Mouse (Mus musculus) liver, adult 2 months (tissue): ENCODE measurements around the gene Prickle4. TPM values are rescaled to one million over a fixed set of nuclear protein-coding genes. Genes with fewer than 3 reads are reported as not detected.

Experiments used
- DNase-seq: peaks from one replicate; pipeline ENCODE4 v3.0.0-alpha.2; 2011; ENCODE audit warnings: low read depth, low spot score; ENCODE audit errors: extremely low read depth
- H3K27ac ChIP-seq: fragments of 200-500 bp; replicated peaks from 2 replicates; pipeline ENCODE4 v1.5.1; 2012; ENCODE audit warnings: low read depth, mild to moderate bottlenecking, control low read depth, inconsistent platforms, low read length; ENCODE audit not compliant: insufficient read depth
- H3K27me3 ChIP-seq: fragments of 200-500 bp; 2 replicates; pipeline ENCODE4 v1.6.1; 2012; ENCODE audit warnings: mild to moderate bottlenecking, moderate library complexity, low read length, inconsistent platforms; ENCODE audit not compliant: control insufficient read depth, insufficient read depth
- H3K36me3 ChIP-seq: fragments of 200-500 bp; 2 replicates; pipeline ENCODE4 v1.6.1; 2012; ENCODE audit warnings: low read length, inconsistent platforms; ENCODE audit not compliant: control insufficient read depth, insufficient read depth
- H3K4me1 ChIP-seq: fragments of 200-500 bp; 2 replicates; pipeline ENCODE4 v1.6.1; 2011; ENCODE audit warnings: low read length; ENCODE audit not compliant: control insufficient read depth, insufficient read depth
- H3K4me3 ChIP-seq: fragments of 200-500 bp; 2 replicates; pipeline ENCODE4 v1.5.1; 2011; ENCODE audit warnings: low read depth, mild to moderate bottlenecking, control low read depth, low read length, moderate library complexity; ENCODE audit not compliant: insufficient read depth
- H3K79me2 ChIP-seq: fragments of 200-500 bp; 2 replicates; pipeline ENCODE4 v1.6.1; 2012; ENCODE audit warnings: inconsistent platforms, mild to moderate bottlenecking, low read length, moderate library complexity; ENCODE audit not compliant: control insufficient read depth, insufficient read depth
- H3K9ac ChIP-seq: fragments of 200-500 bp; 2 replicates; pipeline ENCODE4 v1.6.1; 2012; ENCODE audit warnings: low read depth, mild to moderate bottlenecking, control low read depth, inconsistent platforms, low read length
- CTCF ChIP-seq: fragments of 200-500 bp; IDR thresholded peaks from 2 replicates; pipeline ENCODE4 v1.5.1; 2011; ENCODE audit warnings: low read depth, low read length, control low read depth
- POLR2A ChIP-seq: fragments of 200-500 bp; IDR thresholded peaks from 2 replicates; pipeline ENCODE4 v1.6.1; 2011; ENCODE audit warnings: low read length, control low read depth; ENCODE audit not compliant: insufficient read depth; ENCODE audit errors: extremely low read depth
- WGBS: fragments of 180-500 bp; shearing (Covaris S2); methylation state at CpG from one replicate; pipeline ENCODE4 v1.1.7; 2018; 5-methylcytosine and 5-hydroxymethylcytosine counted together
- polyA plus RNA-seq: library from polyadenylated mRNA; depleted of rRNA; stranded (reverse); fragments of >200 nt; gene quantifications from 2 replicates; pipeline ENCODE4 v1.2.3, GENCODE M21; 2012
- total RNA-seq: library from RNA; depleted of rRNA; stranded (reverse); fragments of >200 nt; gene quantifications from 2 replicates; pipeline ENCODE4 v1.2.3, GENCODE M21; 2014

Gene Prickle4
- total and polyA plus RNA-seq, 2 experiments = 2.0 to 9.9 TPM

DNA sequence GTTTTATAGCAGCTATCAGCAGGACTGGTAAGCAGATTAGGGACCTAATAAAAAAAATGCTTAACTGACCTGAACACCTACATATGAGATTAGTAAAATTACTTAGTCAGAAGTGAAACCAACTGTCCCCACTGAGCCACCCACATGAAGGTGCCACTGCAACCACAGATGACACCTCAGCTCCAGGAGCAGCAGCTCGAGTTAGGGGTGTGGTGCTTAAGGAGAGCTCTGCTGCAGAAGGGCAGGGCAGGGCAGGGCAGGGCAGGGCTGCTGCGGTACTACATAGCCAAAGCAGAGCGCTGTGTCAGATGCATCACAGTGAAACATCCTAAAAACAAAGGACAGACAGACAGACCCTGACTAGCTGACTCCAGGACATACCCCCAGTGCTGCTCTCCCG is 11.7 kb downstream of the Prickle4 start:
- Histone ChIP-seq H3K9ac (no peak overlapping the region), H3K4me3 (no peak overlapping the region), H3K4me1 (peaks cover 7% of the 10 kb centered on the region), H3K27me3 (no peaks in the 10 kb centered on the region), H3K36me3 (peaks cover 10% of the 10 kb centered on the region; the same call in 1 of the 2 replicates), H3K27ac (no peak overlapping the region), H3K79me2 (no peaks in the 10 kb centered on the region; the same call in 1 of the 2 replicates)
- no peak for TF ChIP-seq CTCF
- no peak for TF ChIP-seq POLR2A
- WGBS = 84% methylated on average over 4 of the region's 4 CpGs
- DNase-seq = no peak

- no peak overlapping the region for H3K4me3 ChIP-seq
- H3K36me3 ChIP-seq = peaks cover 2% of the 10 kb centered on the region; the same call in 1 of the 2 replicates
- no peaks in the 10 kb centered on the region for H3K79me2 ChIP-seq
- no peak overlapping the region for H3K9ac ChIP-seq
- no peaks in the 10 kb centered on the region for H3K27me3 ChIP-seq
- no peak overlapping the region for H3K27ac ChIP-seq
- no peak for TF ChIP-seq POLR2A
- no peak for TF ChIP-seq CTCF
- 73% methylated on average over 5 of the region's 5 CpGs for WGBS
- DNase-seq = no peak
- no peaks in the 10 kb centered on the region for H3K4me1 ChIP-seq
Measured at GRCm38 (mm10) chr17:47678702-47679101, 15.8 kb downstream of the Prickle4 start.

DNA sequence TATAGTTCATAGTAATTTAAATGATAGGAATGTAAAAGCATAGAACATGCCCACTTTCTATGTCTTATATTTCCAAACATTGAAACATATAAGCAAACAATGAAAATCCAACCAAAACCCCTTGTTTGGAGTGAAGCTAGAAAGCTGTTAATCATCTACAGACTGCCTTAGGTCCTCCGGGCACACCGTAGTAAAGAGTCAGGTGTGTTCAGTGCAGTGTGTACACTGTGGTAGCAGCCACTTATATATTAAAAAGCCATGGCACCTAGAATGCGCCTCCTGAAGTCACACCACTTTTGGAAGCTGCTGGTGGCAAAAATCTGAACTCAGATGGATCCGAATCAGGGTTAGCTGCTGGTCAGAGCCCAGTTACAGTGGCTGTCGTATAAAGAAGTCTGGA is 16.3 kb downstream of the Prickle4 start:
- no peaks in the 10 kb centered on the region for H3K4me1 ChIP-seq
- peaks cover 2% of the 10 kb centered on the region; the same call in 1 of the 2 replicates for H3K36me3 ChIP-seq
- DNase-seq = no peak
- no peaks in the 10 kb centered on the region for H3K79me2 ChIP-seq
- WGBS = 60% methylated on average over 5 of the region's 5 CpGs
- no peak for TF ChIP-seq CTCF
- TF ChIP-seq POLR2A = no peak
- H3K9ac ChIP-seq = no peak overlapping the region
- H3K27ac ChIP-seq = no peak overlapping the region
- no peaks in the 10 kb centered on the region for H3K27me3 ChIP-seq
- H3K4me3 ChIP-seq = no peak overlapping the region

DNA sequence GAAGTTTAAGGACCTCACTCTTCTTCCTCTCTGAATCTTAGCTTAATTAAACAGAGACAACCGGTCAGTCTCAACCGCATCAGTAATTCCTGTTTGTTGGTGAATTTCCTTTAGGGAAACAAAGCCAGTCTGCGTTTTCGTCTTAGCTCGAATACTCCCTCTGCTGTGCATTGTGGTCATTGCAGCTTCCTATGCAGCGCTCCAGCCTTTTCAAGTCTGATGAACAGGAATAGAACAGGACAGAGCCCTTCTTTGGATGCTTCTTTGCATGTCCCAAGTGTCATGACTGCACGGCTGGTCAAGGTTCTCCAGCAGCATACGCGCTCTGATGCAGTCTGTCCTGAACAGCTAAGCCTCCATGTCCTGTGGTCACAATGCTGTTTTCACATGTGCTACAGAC is 18.0 kb downstream of the Prickle4 start:
- H3K36me3 ChIP-seq = no peaks in the 10 kb centered on the region; the same call in 1 of the 2 replicates
- H3K4me1 ChIP-seq = peaks cover 3% of the 10 kb centered on the region; the same call in 1 of the 2 replicates
- peak; percentile 48 for DNase-seq
- no peaks in the 10 kb centered on the region for H3K79me2 ChIP-seq
- no peak overlapping the region for H3K9ac ChIP-seq
- H3K4me3 ChIP-seq = no peak overlapping the region
- H3K27me3 ChIP-seq = no peaks in the 10 kb centered on the region
- 27% methylated on average over 9 of the region's 9 CpGs for WGBS
- H3K27ac ChIP-seq = no peak overlapping the region
- TF ChIP-seq CTCF (peak; percentile 61; the same call in 1 of the 2 replicates), POLR2A (no peak)

- no peak for DNase-seq
- Histone ChIP-seq H3K9ac (peak overlapping the region; percentile 27; the same call in 1 of the 2 replicates), H3K27me3 (no peaks in the 10 kb centered on the region), H3K36me3 (no peaks in the 10 kb centered on the region), H3K79me2 (no peaks in the 10 kb centered on the region), H3K4me1 (peaks cover 3% of the 10 kb centered on the region; the same call in 1 of the 2 replicates), H3K4me3 (peak overlapping the region; percentile 44; the same call in 1 of the 2 replicates), H3K27ac (no peak overlapping the region)
- TF ChIP-seq POLR2A (no peak), CTCF (no peak)
- 40% methylated on average over 68 of the region's 68 CpGs for WGBS
Measured at GRCm38 (mm10) chr17:47672311-47673111, 22.0 kb downstream of the Prickle4 start.

DNA sequence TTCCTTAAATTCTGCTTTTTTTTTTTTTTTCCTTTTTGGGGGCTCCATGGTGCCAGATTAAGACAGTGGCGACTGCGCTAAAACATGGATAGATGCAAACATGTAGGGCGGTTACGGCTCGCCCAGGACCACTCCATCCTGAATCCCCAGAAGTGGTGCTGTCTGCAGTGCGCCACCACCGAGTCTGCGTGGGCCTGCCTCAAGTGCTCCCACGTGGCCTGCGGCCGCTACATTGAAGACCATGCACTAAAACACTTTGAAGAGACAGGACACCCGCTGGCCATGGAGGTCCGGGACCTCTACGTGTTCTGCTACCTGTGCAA is 22.6 kb downstream of the Prickle4 start:
- Histone ChIP-seq H3K27ac (no peak overlapping the region), H3K4me3 (peak overlapping the region; percentile 26; the same call in 1 of the 2 replicates), H3K27me3 (no peaks in the 10 kb centered on the region), H3K79me2 (no peaks in the 10 kb centered on the region), H3K9ac (no peak overlapping the region), H3K4me1 (peaks cover 3% of the 10 kb centered on the region; the same call in 1 of the 2 replicates), H3K36me3 (no peaks in the 10 kb centered on the region)
- TF ChIP-seq POLR2A = no peak
- TF ChIP-seq CTCF = no peak
- WGBS = 64% methylated on average over 14 of the region's 14 CpGs
- DNase-seq = no peak
